Mouse (Mus musculus) mouse trophoblast stem cell (cell line): ENCODE results near the gene Srpk3.

ENCODE experiments used
- in situ Hi-C, 2 experiments: fragments of 300-500 bp; cut with MseI, MboI; formaldehyde crosslinking; loops; 2 replicates in 1 of 2; 3 replicates in 1 of 2; pipeline ENCODE4 v1.15.1; 2025

Srpk3 gene

GRCm38 (mm10) chrX:73798502-73798901 lies 24.3 kb downstream of the Srpk3 start:
- in situ Hi-C loops = loop anchor here in 1 of 2 experiments (10.0 kb wide), 1 partner anchor 86 kb away; no protein-coding TSS in a partner anchor

GRCm38 (mm10) chrX:73805814-73806213 lies 31.6 kb downstream of the Srpk3 start:
- in situ Hi-C loops = loop anchor here in 1 of 2 experiments (10.0 to 25.0 kb wide), 2 partner anchors 89 to 94 kb away; partner anchors contain the start of genes Abcd1, Avpr2, Bcap31 and L1cam

GRCm38 (mm10) chrX:73815072-73815471 lies 40.9 kb downstream of the Srpk3 start:
- in situ Hi-C loops = loop anchor here in 1 of 2 experiments (25.0 kb wide), 1 partner anchor 103 kb away; the partner anchor contains the start of genes Abcd1 and Bcap31

GRCm38 (mm10) chrX:73816596-73817314 lies 42.5 kb downstream of the Srpk3 start:
- in situ Hi-C loops = loop anchor here in 1 of 2 experiments (25.0 kb wide), 1 partner anchor 104 kb away; the partner anchor contains the start of genes Abcd1 and Bcap31

GRCm38 (mm10) chrX:73823747-73824146 lies 49.5 kb downstream of the Srpk3 start:
- in situ Hi-C loops = loop anchor here in 1 of 2 experiments (25.0 kb wide), 1 partner anchor 111 kb away; the partner anchor contains the start of genes Abcd1 and Bcap31

- in situ Hi-C loops = loop anchor here in 1 of 2 experiments (25.0 kb wide), 1 partner anchor 112 kb away; the partner anchor contains the start of genes Abcd1 and Bcap31
These were observed 50.3 kb downstream of the Srpk3 start, which contains the start of gene Pdzd4 for GRCm38 (mm10) chrX:73824185-73825151. Pdzd4 (minus strand) TSS chrX:73824969.
